Comparison of ENCODE assay signal across 24 mouse cellular contexts in the genomic region with DNA sequence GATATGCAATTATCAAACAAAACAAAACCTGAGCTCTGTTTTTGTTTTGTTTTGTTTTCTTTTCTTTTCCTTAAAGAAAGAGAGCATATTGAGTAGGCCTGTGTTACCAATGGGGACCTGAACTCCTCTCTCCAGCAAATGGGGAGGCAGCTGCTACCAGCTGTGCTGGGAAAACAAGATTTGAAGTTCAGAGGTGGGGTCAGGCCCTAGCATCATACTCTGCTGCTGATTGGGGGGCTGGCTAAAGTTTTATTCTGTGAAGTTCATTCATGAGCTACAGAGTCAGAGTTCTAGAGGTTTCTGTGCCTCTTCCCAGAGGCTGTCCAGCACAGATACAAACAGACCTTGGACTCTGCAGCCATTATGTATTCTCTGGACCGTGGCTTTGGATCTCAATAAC.
DNase-seq lines count a peak whose midpoint lies in the region; ATAC-seq lines count a peak whose summit lies in the region.
"Had no signal": no experiment of that assay in that cellular context is flagged by ENCODE, and none has a peak within 500 bp of the region (broad histone marks: within the 10 kb centered on the region; RNA-seq: fewer than 3 reads in every experiment).

No protein-coding gene starts in this region.

- H3K9me3 ChIP-seq in kidney, embryonic 14.5 days (ENCODE audit: control insufficient read depth, low read length): no peaks in the 10 kb centered on the region
- H3K9me3 ChIP-seq: embryonic facial prominence, embryonic 12.5 days; embryonic facial prominence, embryonic 15.5 days; heart, embryonic 10.5 days; heart, embryonic 13.5 days; hindbrain, embryonic 12.5 days; hindbrain, embryonic 15.5 days had no signal

- no peaks in the 10 kb centered on the region for H3K36me3 ChIP-seq in kidney, embryonic 14.5 days (ENCODE audit: control insufficient read depth, insufficient read depth, low read length)
- H3K36me3 ChIP-seq: embryonic facial prominence, embryonic 12.5 days; embryonic facial prominence, embryonic 15.5 days; heart, embryonic 10.5 days; heart, embryonic 13.5 days; hindbrain, embryonic 12.5 days; hindbrain, embryonic 15.5 days had no signal

- H3K27ac ChIP-seq in kidney, embryonic 14.5 days (ENCODE audit: low read depth, low read length): 0 out of 2 replicates have a peak overlapping the region, but pooled peaks have one; percentile 3
- H3K27ac ChIP-seq in brown adipose tissue, adult 24 weeks (replicated peaks; ENCODE audit: low read depth, low read length): 0 out of 2 replicates have a peak overlapping the region, but pooled peaks have one; percentile 32
- H3K27ac ChIP-seq: embryonic facial prominence, embryonic 12.5 days; embryonic facial prominence, embryonic 15.5 days; gastrocnemius, adult 2 months; heart, adult 2 months; heart, embryonic 10.5 days; heart, embryonic 13.5 days; hindbrain, embryonic 12.5 days; hindbrain, embryonic 15.5 days had no signal

- H3K4me1 ChIP-seq in kidney, embryonic 14.5 days (ENCODE audit: control insufficient read depth, insufficient read depth, low read length): peaks cover 9% of the 10 kb centered on the region; the same call in 1 of the 2 replicates
- peaks cover 24% of the 10 kb centered on the region for H3K4me1 ChIP-seq in brown adipose tissue, adult 24 weeks (ENCODE audit: control insufficient read depth, insufficient read depth, insufficient read length, low read length)
- H3K4me1 ChIP-seq: embryonic facial prominence, embryonic 15.5 days had no signal

- 0 out of 2 replicates have a peak, but pooled peaks have one; percentile 55 for ATAC-seq in kidney, embryonic 14.5 days (ENCODE audit: low FRiP score, low TSS enrichment)
- ATAC-seq: forebrain, embryonic 14.5 days; forebrain, postnatal 0 days; Patski had no signal

- intact Hi-C loops in heart, postnatal 14 days (cut with DNase I): loop anchor here (10.0 kb wide), 1 partner anchor 763 kb away; no protein-coding TSS in a partner anchor

- H3K4me3 ChIP-seq in kidney, embryonic 14.5 days (ENCODE audit: low read length): no peak overlapping the region
- H3K4me3 ChIP-seq in brown adipose tissue, adult 24 weeks (ENCODE audit: insufficient read depth, low read depth, low read length): no peak overlapping the region
- H3K4me3 ChIP-seq: embryonic facial prominence, embryonic 12.5 days; embryonic facial prominence, embryonic 15.5 days; gastrocnemius, adult 2 months; heart, adult 2 months; heart, embryonic 10.5 days; heart, embryonic 13.5 days; hindbrain, embryonic 12.5 days; hindbrain, embryonic 15.5 days had no signal

- H3K9ac ChIP-seq in kidney, embryonic 14.5 days (ENCODE audit: low read depth, low read length): no peak overlapping the region
- H3K9ac ChIP-seq: embryonic facial prominence, embryonic 12.5 days; embryonic facial prominence, embryonic 15.5 days; forebrain, postnatal 0 days; heart, embryonic 13.5 days; hindbrain, embryonic 12.5 days; hindbrain, embryonic 15.5 days had no signal

- 65% methylated on average over 1 of the region's 1 CpGs for WGBS in kidney, embryonic 14.5 days

- H3K4me2 ChIP-seq in kidney, embryonic 14.5 days (replicated peaks; ENCODE audit: low read depth, low read length): no peak overlapping the region
- H3K4me2 ChIP-seq: embryonic facial prominence, embryonic 12.5 days; embryonic facial prominence, embryonic 15.5 days; heart, embryonic 13.5 days; hindbrain, embryonic 12.5 days; hindbrain, embryonic 15.5 days had no signal

- no peaks in the 10 kb centered on the region for H3K27me3 ChIP-seq in kidney, embryonic 14.5 days (ENCODE audit: control insufficient read depth, insufficient read depth, low read length)
- H3K27me3 ChIP-seq: embryonic facial prominence, embryonic 12.5 days; embryonic facial prominence, embryonic 15.5 days; heart, embryonic 13.5 days; hindbrain, embryonic 12.5 days; hindbrain, embryonic 15.5 days; Patski had no signal

- DNase-seq in heart, adult 11 months: peak; percentile 55
- DNase-seq in heart, postnatal 14 days: no peak
- DNase-seq in kidney, postnatal 25 days: no peak
- DNase-seq in gastrocnemius, postnatal 4 days (ENCODE audit: low spot score in 2 of 2): no peak
- DNase-seq: adrenal gland, postnatal 10 days; adrenal gland, postnatal 36 days; cerebellum, adult 11 months; cerebellum, adult 2 months; cerebellum, adult 9-11 months; cerebellum, postnatal 25 days; forebrain, postnatal 0 days; gastrocnemius, adult 2 months; gastrocnemius, postnatal 14 days; heart, adult 2 months had no signal
